Mouse (Mus musculus): ENCODE results near the gene Cdk8.

Gene Cdk8

DNA sequence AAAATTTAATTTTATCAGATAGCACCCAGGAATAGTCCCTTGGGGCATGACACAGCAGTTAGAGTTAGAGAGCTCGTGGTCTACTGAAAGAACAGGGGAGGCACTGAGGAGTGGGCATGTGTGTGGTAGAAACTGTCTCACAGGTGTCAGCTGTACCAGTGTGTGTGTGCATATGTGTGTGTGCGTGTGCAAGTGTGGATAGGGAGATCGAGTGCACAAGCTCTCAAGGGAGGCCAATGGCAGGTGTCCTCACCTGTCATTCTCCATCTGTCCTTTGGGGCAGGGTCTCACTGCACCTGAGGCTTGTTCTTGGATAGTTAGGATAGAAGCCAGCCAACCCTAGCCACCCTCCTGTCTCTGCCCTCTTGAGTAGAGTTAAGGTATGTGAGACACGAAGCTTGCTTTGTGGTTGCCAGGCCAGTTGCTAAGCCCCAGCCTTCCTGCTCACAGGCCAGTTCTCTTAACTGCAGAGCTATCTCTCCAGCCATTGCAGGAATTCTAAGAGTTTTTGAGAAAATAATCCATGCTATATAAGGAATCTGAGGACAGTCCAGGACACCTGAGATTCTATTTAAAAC is 50.3 kb downstream of the Cdk8 start:
- DNase-seq (ENCODE audit: extremely low spot score) = no peak

DNA sequence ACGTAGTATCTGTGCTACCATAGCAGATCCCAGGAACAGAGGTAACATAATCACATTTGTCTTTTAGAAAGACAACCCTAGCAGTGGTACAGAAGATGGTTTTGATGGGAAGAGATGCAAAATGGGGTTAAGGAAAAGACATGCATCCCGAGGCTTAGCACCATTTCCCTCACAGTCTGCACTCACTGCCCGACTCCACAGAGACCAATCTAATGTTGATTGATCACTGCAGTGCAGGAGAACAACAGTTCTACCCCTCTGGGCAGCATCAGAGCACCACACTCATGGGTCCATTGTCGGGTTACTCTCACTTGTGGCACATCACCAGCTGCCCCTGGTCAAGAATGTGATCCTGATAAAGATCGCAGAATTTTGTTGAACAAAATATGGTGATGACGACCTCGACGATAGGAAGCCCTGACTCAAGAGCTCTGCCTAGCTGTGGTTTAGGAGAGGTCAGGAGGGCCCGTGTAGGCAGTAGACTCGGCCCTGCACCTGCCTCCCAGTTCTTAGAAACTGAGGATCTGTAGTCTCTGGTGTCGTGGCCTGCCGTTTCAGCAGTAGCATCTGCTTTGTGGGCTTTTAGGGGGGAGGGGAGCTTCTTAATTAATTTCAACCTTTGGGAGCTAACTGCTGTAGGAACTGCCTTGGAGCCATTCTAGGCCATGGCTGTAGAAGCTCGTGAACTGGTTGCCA is 51.0 kb downstream of the Cdk8 start:
- DNase-seq (ENCODE audit: extremely low spot score) = no peak

DNA sequence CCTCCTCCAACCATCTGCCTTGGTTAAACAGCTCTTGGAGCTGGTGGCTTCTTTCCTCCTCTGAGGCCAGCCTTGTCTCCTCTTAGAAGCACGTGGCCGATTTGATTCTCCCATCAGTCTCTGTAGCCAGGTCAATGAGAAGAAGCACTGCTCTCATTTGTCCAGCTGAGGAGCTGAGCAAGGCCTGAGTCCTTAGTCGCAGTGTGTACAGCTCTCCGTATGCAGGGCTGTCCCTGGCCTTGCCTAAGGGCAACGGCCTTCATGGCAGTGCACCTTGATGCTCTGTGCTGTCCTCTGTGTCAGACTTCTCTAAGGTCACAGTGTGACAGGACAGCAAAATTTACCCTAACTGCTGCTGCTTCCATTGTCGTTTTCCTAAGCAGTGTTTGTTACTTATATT is 52.9 kb downstream of the Cdk8 start:
- DNase-seq (ENCODE audit: extremely low spot score) = no peak

DNA sequence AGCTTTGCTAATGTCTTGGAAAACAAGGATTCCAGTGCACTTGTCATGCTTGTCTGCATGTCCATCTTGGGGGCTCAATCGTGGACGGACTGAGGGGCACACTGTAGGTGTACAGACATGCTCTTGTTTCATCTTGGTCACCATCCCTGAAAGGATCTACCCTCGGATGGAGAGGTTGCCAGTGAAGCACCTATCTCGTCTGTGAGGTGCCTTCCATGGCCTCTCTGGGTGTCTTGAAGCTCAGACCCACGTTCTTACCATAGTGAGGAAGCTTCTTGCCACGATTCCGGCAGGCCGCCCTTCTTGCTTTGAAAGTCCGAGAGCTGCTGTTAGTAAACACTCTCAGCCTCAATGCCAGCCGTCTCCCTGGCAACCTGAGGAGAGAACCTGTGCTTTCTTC is 56.4 kb downstream of the Cdk8 start:
- no peak for DNase-seq (ENCODE audit: extremely low spot score)

DNA sequence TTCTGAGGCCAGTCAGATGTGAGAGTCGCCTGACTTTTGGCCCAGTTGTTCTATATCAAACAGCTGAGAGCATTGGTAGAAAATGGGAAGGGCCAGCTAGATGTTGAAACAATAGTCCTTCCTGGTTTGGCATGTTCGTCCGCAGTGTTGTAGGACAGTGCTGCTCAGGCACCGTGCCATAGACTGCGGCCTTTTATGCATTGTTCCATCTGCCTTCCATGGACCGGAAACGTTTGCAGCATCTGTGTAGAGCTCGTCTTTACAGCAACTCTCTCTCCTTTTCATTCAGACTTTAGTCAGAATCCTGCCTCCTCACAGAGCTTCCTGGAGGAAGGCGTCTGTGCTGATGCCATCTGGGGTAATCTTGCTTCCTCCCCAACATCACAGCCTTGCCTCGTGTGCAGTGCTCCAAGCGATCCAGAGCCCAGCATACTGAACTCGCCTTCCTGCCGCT is 57.0 kb downstream of the Cdk8 start:
- DNase-seq (ENCODE audit: extremely low spot score) = no peak

DNA sequence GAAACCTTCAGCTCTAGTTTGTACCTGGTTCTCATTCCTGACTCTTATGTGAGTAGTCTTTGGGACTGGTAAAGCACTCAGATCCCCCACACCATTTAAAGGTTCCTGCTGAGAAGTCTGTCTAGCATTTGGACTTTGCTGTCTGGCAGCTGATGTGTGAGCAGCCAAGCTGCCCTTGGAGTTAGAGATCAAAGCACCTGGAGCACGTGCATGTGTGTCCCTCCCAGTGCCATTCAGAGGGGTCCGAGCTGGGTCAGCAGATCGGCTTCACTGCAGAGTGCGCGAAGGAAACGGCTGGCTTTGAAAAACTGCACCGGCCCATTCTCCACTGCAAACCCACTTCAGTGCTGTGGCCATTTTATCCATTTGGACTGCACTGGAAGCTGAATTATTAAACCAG is 58.9 kb downstream of the Cdk8 start:
- DNase-seq (ENCODE audit: extremely low spot score) = no peak

DNA sequence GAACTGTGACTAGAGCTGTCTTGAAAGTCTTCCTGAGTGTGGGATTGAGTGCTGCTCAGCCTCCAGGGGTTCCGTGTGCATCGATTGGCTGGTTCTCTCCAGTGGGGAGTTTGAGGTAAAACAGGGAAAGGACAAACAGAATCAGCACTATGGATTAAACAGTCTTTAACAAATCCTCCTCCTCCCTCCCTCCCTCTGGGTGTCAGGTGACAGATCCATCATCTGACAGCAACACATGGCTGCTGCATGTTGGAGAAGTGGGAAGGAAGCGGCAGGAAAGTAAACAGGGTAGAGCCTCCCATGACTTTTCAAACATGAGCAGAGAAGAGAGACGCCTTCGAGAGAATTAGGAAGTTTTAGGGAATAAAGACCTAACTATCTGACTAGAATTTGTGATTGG is 59.4 kb downstream of the Cdk8 start:
- no peak for DNase-seq (ENCODE audit: extremely low spot score)

DNA sequence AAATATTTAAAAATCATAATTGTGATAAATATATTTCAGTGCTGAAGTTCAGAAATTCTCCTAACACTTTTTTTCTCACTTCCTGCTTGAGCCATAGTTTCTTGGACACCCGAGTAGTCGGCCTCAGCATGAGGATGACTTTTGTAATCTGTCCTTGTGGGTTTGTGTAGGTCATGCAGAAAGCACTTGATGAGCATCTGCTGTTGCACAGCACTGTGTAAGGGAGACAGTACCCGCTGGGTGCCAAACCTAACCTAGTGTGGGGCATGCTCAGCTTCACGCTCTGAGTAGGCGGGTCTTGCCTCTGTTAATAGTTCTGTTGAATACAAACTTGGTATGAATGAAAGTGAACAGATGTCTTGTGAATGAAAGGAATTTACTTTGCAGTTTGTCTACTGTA is 60.5 kb downstream of the Cdk8 start:
- no peak for DNase-seq (ENCODE audit: extremely low spot score)

DNA sequence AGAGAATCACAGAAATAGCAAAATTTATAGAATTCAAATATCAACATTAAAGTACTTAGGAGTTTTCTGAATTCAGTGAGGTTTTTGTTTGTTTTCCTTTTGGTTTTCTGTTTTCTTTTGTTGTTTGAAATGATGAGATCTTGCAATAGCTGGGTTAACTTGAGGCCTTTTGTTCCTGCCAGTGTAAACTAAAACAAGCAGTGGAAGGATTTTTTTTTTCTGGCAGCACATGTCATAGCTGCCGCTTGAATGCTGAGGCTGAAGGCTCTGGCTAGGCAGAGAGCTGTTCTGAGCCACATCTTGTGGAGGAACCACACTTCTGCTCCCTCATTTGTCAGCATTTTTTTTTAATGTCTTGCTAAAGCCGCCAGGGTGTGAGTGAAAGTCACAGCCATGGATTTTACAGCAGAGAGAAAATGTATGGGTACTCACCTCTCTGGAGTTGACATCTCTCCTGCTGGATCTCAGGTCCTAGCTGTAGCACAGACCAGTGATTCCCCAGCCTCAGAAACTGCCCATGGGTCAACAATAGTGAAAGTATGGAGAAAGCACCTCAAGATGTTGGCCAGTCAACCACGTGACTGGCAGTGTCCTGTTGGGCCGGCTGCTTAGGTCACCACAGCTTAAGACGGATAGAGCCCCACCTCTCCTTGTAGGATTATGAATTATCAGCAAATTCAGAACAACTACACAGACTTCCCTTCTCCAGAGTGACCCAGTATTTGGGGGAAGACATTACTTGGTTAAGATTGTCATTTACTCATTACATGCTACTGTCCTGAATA is 62.1 kb downstream of the Cdk8 start:
- DNase-seq (ENCODE audit: extremely low spot score) = no peak

DNA sequence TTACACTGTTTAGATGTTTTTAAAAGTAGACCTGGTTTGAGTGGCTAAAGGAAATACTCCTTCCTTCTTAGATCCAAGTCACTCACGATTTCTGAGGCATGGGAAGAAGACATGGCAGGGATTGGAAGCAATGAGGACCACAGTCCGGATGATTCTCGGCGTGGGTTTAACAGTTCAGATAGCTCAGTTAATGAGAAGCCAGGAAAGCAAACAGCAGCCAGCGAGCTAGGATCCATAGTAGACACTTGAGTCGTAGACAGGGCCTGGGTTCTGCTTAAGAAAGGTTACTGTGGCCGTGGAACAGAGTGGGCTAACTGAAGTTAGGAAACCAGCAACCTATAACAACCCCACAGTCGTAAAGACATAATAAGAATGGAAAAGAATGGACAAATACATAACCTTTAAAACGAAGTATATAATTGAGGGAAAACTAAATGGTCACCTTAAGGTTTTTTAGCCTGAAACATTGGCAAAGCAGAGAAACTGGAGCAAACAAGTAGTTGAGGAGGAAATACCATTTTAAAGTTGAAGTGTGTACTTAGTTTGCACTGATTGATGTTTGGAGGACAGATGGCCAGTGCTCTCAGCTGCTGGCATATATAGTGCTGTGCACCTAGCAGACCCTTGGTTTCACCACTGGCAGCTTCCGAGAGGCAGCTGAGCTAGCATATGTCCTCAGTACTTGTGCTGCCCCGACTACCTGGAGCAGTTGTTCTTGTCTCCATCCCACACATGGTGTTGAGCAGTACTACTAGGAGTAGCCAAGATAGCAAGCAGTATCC is 63.1 kb downstream of the Cdk8 start:
- DNase-seq (ENCODE audit: extremely low spot score) = no peak

DNA sequence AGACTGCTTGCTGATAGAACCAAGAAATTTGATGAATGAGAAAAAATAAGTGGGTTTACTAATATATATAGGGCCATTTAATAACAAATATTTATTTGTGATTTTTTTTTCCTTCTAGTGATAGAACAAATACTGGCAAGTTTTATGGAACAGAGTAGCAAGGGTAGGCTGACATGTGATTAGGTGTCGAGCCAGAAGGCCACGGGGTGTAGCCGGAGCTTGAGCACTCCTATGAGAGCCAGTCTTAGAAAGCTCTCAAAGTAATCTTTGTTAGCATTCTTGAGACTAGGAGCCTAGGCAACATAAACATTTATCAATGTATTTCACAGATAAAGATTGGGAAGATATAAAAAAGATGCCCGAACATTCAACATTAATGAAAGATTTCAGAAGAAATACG is 63.8 kb downstream of the Cdk8 start:
- DNase-seq (ENCODE audit: extremely low spot score) = no peak

DNA sequence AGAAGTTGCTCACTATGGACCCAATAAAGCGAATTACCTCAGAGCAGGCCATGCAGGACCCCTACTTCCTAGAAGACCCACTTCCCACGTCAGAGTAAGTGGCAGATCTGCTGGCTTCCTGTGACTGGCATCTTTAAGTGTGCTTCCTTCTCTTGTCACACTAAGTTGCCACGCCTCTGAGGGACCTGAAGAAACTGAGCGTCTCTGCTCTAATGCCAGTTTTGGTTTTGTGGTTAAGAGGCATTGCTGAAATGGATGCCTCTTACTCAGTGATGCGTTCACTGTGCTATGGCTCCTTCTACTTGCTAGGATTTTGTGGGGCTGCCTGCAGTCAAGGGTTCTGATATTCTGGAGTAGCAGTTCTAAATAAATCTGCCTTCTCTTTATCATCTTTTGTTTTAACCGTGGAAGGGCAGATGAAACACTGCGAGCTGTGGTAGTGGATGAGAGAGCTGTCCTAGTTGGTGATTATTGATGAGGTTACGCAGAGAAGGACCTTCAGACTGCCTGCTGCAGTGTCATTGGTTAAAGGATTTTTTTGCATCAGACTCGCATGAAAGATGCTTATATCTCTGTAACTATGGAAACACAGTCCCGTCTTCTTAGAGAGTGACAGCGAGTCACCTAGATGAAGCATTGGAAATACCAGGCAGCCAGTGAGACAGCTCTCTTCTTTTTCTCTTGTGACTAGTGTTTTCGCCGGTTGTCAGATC is 67.9 kb downstream of the Cdk8 start:
- DNase-seq (ENCODE audit: extremely low spot score) = no peak

DNA sequence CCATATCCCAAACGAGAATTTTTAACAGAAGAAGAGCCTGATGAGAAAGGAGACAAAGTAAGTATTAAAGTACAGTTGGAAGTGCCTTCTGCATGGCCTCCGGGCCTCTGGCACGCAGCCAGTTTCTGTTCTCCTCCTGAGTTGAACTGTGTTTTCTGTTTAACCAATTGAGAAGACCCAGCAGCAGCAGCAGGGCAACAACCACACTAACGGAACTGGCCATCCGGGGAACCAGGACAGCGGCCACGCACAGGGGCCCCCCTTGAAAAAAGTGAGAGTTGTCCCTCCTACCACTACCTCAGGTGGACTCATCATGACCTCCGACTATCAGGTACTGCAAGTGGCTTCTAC is 68.5 kb downstream of the Cdk8 start:
- DNase-seq (ENCODE audit: extremely low spot score) = no peak

DNA sequence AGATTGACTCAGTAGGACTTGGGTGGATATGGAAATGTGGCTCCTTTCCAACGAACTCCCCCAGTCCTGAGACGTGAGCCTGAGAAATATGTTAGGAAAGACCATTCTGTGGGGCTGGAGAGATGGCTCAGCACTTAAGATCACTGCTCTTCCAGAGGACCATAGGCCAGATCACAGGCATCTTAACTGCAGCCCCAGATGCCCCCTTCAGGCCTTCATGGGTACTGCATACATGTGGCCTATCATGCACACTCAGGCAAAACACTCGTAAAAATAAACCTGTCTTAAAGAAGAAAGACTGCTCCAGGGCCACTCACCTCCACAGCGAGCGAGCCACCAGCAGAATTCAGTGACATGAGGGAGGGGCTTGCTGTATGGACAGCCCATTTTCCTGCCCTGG is 72.4 kb downstream of the Cdk8 start:
- peak; percentile 43 for DNase-seq (ENCODE audit: extremely low spot score)

DNA sequence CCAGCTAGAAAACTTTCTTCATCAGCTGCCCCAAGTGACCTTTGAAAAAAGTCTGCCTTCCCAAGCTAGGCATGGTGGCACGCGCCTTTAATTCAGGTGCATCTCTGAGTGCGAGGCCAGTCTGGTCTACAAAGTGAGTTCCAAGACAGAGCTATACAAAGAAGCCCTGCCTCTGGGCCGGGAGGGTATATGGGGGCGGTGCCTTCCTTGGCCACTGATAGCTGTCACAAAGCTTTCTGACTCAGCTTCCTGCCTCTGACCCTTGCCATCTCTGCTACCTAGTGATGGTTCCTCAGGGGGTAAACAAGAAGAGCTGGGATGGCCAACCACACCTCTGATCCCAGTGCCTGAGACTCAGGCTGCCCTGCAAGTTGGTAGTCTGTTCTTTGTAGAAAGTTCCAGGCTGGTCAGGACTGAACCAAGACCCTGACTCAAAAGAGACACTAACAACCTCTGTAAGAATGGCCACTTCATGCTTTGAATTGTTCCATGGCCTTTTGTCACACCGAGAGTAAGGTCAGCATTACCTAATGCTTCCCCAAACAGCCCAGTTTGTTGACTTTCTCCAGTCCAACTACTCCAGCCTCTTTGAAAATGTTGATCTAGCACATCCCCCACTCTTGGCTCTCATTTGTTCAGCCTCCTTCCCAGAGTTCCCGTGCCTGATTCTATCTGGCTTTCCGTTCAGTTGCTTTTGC is 76.2 kb downstream of the Cdk8 start:
- no peak for DNase-seq (ENCODE audit: extremely low spot score)

DNA sequence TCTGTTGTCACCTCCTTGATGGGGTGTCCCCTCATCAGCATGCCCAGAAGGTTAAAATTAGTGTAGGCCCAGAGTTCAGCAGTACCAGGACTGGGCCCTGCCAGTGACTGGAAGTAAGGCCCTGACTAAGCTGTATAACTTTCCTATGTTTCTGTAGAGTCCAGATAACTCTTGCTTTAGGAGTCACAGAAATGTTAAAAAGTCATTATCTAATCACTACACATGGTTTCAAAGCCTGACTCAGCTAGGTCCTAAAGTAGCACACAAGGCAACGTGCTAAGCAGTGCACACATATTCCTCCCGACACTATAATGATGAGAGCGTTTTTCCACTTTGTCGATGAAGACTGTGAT is 76.7 kb downstream of the Cdk8 start:
- no peak for DNase-seq (ENCODE audit: extremely low spot score)

DNA sequence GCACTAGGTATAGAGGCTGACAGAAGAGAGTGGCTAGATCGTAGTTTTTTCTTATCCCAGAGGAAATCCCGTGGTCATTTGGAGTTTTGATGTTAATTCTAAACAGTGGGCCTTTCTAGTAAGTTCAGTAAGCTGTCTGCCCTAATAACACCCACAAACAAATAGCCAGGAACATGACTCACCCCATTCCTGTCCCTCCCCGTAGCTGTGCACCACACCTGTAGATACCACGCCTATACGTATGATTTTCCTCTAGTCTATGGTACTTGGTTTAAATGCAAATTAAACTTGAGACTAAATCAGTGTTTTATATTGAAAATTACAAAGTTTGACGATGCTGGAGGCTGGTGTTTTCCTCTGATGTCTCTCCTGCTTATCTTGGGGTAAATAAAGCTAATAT is 83.5 kb downstream of the Cdk8 start:
- DNase-seq (ENCODE audit: extremely low spot score) = no peak

DNA sequence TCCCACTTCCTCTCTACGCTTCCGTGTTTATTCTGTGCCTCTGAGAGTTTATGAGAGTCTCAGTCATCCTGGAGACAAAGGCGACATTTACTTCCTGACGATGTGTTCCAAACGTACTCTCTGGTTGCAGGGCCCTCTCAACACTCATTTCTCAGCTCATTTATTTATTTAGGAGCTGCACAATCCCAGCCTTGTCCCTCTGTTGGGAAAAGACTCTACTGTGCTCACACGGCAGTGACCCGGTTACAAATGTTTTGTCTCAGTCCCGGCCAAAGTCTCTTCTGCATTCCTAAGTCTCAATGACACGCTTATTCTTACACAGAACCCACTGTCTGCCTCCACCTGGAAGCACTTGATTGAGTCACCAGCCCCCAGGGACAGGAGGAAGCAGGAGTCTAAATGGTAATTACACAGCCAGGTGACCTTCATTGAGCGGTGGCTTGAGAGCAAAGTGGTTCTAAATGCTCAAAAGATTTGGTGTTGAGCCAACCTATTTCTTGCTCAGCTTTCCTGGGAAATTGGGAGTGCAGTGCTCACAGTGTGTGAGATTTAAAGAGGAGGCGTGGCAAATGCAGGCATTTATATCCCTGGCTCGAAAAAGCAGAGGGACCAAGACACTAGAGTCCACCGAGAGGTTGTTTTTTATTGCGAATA is 84.4 kb downstream of the Cdk8 start:
- DNase-seq (ENCODE audit: extremely low spot score) = peak; percentile 16

DNA sequence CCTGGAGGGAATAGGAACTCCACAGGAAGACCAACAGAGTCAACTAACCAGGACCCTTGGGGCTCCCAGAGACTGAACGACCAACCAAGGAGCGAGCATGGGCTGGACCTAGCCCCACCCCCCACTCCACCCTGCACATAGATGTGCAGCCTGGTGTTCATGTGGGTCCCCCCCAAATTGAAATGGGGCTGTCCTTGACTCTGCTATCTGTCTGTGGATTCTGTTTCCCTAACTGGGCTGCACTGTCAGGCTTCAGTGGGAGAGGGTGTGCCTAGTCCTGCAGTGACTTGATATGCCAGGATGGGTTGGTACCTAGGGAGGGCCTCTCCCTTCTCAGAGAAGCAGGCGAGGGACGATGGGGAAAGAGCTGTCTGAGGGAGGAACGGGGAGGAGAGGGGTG is 85.3 kb downstream of the Cdk8 start:
- no peak for DNase-seq (ENCODE audit: extremely low spot score)

DNA sequence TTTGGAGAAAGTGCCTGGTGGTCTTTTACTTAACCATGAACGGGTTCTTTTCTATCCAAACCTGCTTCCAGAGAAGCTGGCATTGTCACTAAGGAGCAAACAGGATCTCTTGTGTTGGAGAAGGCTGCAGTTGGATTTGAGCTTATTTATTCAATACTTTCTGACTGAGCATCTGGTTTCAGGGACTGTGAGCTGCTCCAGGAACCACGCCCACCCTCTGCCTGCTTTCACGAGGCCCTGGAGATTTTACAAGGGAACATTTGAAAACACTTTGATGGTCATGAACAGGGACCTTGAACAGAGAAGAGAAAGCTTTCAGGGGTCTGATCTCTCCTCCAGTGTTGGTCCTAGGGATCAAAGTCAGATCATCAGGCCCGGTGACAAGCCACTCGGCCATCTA is 87.0 kb downstream of the Cdk8 start:
- no peak for DNase-seq (ENCODE audit: extremely low spot score)

DNA sequence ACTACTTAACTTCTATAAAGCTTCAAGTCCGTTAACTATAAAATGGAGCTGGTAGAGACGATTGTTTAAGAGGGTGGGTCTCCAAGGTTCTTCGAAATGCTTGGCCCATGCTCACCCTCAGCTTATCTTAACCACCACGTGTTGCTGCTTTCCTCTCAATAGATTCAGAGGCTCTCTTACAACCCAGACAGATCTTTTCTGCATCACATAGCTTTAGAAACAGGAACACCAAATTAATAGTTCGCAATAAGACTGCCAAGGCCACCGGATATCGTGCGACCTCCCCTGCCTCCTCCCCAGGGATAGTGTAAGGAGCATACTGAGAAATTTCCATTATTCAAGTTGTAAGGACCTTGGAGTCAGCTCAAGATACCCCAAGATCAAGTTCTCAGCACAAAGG is 87.4 kb downstream of the Cdk8 start:
- DNase-seq (ENCODE audit: extremely low spot score) = no peak
